Mouse (Mus musculus) neural tube, embryonic 10.5 days (tissue): ENCODE data around the gene Fabp7.
A peak's percentile ranks its signal among the peaks of the same experiment; 100 is the strongest.

Experiments
- DNase-seq: peaks from one replicate; pipeline ENCODE4 v3.0.0-alpha.2; 2017; ENCODE audit warnings: low spot score; ENCODE audit errors: extremely low spot score

Gene Fabp7

GRCm38 (mm10) chr10:57799486-57799885, 14.8 kb downstream of the Fabp7 start:
- no peak for DNase-seq

- DNase-seq = no peak
These were observed 23.1 kb downstream of the Fabp7 start for GRCm38 (mm10) chr10:57807754-57808153.

GRCm38 (mm10) chr10:57812161-57812856, 27.6 kb downstream of the Fabp7 start:
- DNase-seq = no peak

GRCm38 (mm10) chr10:57814295-57814694, 29.6 kb downstream of the Fabp7 start:
- no peak for DNase-seq

GRCm38 (mm10) chr10:57815869-57816268, 31.2 kb downstream of the Fabp7 start:
- no peak for DNase-seq

- no peak for DNase-seq
These were observed 34.5 kb downstream of the Fabp7 start for GRCm38 (mm10) chr10:57819209-57819608.

GRCm38 (mm10) chr10:57822473-57822872, 37.8 kb downstream of the Fabp7 start:
- DNase-seq = peak; percentile 63

GRCm38 (mm10) chr10:57828649-57829048, 44.0 kb downstream of the Fabp7 start:
- no peak for DNase-seq

- no peak for DNase-seq
These were observed 44.9 kb downstream of the Fabp7 start for GRCm38 (mm10) chr10:57829621-57830020.

- no peak for DNase-seq
These were observed 50.4 kb downstream of the Fabp7 start for GRCm38 (mm10) chr10:57835094-57835493.

GRCm38 (mm10) chr10:57835982-57836381, 51.3 kb downstream of the Fabp7 start:
- DNase-seq = no peak
